Mouse (Mus musculus) left cerebral cortex, postnatal 25 days (tissue): ENCODE results near the gene Raver2. TPM values are rescaled to one million over a fixed set of nuclear protein-coding genes. Genes with fewer than 3 reads are reported as not detected.

Experiments used
- DNase-seq, 2 experiments: peaks; one replicate each; pipeline ENCODE4 v3.0.0; 2022; ENCODE audit warnings: low spot score in 2 of 2, mixed read lengths in 1 of 2
- intact Hi-C: fragments of 180-260 bp; cut with DNase I; formaldehyde crosslinking; loops from one replicate; pipeline ENCODE4 v1.15.1; 2025
- total RNA-seq, 2 experiments: library from RNA; stranded (reverse); gene quantifications; 2 replicates each; pipeline ENCODE4 v1.2.3; 2021

Gene Raver2
- total RNA-seq, 2 experiments from 2014 or later: 19.5 to 21.9 TPM

DNA sequence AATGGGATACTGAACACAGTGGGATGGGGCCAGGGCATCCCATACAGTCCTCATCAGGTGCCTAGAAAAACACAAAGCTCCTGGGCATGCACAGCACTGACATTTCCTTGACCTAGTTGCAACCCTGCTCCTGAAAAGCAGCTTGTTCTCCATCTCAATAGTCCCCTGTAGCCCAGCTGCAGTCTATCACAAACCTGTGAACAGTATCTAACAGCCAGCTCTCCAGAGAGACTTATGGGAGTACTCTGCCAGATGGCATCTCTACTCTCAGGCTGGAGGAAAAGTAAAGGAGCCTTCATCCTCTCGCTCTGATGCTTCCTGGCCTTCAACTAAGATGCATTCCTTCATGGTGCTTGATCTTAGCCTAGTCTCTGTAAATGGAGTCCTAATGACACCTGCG, 95.9 kb downstream of the Raver2 start:
- DNase-seq: peak in 1 of 2 experiments; percentile 56
- intact Hi-C loops: loop anchor here (2.0 to 5.0 kb wide), 3 partner anchors 100 to 203 kb away; partner anchors contain the start of gene Jak1

DNA sequence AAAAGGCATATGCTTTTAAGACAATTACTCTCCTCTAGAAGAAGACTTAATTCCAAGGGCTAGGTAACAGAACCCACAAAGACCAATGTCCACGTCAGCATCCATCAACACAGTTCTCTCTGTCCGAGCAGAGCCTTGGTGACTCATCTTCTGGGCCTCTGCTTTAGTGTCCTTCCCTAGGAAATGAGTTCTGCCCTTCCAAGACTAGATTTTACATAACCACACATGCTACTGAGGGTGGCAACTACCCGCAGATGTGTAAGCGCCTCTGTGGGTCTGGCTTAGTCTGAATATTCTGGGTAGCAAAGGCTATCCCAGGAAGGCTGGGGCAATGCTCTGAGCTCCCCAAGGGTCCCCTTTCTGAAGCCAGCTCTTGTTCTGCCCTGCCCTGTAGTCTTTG, 97.0 kb downstream of the Raver2 start:
- intact Hi-C loops: loop anchor here (2.0 to 5.0 kb wide), 3 partner anchors 99 to 202 kb away; partner anchors contain the start of gene Jak1
- no peak for DNase-seq

GRCm38 (mm10) chr4:101167777-101168176, 99.0 kb downstream of the Raver2 start:
- intact Hi-C loops: loop anchor here (5.0 kb wide), 2 partner anchors 155 to 200 kb away; no protein-coding TSS in a partner anchor
- no peak for DNase-seq

- peak in 1 of 2 experiments; percentile 57 for DNase-seq
- intact Hi-C loops: loop anchor here (5.0 kb wide), 2 partner anchors 154 to 199 kb away; no protein-coding TSS in a partner anchor
Observed at GRCm38 (mm10) chr4:101168189-101168778, 99.5 kb downstream of the Raver2 start.

DNA sequence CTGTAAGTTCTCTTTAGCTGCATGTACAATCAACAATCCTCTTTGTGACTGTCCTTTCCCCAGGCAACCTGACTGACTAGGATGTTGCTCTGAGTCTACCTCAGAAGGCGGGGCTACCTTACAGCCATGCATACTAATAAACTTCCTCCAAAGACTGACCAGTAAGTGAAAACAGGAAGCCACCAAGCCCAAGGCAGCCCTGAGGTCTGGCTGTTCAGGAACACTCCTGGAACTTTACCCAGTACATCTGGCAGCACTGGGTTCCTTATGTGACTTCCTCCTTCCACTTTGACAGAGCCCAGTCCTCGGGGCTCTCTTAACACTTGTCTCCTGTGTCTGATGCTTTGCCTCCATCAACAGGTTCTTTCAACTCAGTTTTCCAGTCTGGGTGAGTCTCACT, 104.0 kb downstream of the Raver2 start:
- no peak for DNase-seq
- intact Hi-C loops: no loop called here

DNA sequence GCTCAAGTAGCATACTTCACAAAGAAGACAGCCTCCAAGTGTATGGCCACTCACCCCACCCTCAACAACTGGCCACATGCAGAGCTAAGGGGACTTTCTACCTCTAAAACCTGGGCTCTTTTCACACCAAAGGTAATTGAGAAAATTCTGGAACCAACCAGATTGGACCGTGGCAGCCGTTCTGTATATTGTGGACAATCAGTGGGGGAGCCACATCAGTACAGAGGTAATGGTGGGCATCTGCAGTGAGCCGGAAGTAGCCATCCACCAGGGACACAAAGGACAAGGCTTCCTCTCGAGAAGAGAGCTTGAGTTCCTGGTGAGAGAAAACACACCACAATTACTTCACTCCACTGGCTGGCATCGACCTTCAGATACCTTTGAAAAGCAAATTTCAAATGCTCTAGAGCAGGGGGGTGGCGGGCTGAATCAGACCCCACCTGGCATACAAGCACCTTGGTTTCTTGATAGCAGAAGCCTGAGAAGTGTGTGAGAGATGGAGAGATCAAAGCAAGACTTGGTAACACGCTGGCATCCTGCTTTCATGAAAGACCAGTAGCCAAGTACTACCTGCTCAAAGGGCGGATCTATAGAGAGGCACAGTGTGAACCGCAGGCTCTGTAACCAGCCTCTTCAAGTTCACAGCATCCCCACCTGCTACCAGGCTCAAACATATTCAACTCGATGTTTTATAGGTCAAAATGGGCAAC, 106.3 kb downstream of the Raver2 start:
- DNase-seq: no peak
- intact Hi-C loops: no loop called here

- no peak for DNase-seq
- intact Hi-C loops: no loop called here
Observed at GRCm38 (mm10) chr4:101176123-101176522, 107.3 kb downstream of the Raver2 start.

DNA sequence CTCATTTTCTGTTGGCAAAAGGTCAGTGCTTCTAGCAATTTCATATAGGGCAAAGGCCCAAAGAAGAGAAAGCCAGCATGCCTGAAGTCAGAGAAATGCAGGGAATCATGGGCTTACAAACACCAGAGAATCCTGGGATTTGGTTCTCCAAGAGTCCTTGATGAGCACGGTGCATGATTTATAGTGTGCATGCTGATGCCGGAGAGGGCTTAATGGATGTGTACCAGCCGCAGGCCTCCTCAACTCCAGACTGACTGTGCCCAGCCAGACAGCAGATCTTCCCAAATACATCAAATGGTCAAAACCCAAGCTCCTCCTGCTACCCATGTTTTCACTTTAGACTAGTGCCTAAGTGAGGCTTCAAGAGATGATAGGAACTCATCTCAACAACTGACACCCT, 109.0 kb downstream of the Raver2 start:
- intact Hi-C loops: no loop called here
- no peak for DNase-seq

- intact Hi-C loops: no loop called here
- DNase-seq: no peak
Observed at GRCm38 (mm10) chr4:101179076-101179475, 110.3 kb downstream of the Raver2 start.

DNA sequence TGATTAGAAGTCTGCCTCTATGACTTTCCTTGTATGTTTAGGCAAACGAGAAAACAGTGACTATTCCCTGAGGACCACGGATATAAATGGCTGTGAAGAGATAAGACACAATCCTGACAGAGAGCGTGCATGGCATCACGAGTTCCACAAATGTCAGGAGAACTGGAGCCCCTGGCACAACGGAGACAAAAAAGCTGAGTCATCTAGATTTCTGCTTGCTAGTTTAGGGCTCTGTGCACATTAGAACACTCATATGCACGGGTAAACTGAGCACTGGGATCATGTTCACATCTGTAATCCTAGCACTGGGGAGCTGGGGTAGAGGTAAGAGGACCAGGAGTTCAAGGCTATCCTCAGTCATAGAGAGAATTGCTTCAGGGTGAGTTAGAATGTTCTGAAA, 111.1 kb downstream of the Raver2 start:
- intact Hi-C loops: no loop called here
- DNase-seq: no peak

DNA sequence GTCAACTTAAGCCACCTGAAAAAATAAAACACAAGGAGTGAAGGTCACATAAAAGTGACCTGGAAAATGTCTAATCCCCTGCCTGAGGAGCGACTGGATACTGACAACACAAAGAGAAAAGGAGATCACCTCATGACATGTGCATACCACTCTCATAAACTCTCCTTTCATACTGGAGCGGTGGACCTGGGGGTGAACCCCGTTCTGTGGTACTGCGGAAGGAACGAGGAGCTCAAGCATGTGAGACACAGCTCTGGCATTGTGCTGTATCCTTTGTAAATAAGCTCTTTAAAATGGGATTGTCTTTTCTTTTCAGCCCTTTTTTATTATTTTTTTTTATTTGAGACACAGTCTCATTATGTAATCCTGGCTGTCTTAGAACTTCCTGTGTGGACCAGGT, 111.9 kb downstream of the Raver2 start:
- DNase-seq: no peak
- intact Hi-C loops: no loop called here

DNA sequence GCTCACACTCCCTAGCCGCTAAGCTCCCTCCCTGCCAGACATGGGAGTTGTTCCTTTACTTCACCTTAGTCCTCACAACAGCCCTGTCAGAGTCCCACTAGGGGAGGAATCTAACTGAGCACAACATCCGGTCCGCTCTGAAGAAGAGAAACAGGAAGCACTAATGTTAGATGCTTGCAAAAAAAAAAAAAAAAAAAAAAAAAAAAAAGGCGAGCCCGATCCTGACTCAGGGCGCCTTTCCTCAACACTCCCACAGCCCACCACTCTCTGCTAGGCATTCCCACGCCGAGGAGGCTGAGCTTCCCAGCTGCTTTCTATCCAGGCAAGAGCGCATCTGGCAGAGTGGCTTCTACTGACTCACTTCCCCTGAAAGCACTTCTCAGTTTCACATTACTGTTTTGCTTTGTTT, 113.8 kb downstream of the Raver2 start:
- intact Hi-C loops: no loop called here
- peak in 1 of 2 experiments; percentile 67 for DNase-seq

- DNase-seq: no peak
- intact Hi-C loops: no loop called here
Observed at GRCm38 (mm10) chr4:101185216-101185615, 116.4 kb downstream of the Raver2 start.

DNA sequence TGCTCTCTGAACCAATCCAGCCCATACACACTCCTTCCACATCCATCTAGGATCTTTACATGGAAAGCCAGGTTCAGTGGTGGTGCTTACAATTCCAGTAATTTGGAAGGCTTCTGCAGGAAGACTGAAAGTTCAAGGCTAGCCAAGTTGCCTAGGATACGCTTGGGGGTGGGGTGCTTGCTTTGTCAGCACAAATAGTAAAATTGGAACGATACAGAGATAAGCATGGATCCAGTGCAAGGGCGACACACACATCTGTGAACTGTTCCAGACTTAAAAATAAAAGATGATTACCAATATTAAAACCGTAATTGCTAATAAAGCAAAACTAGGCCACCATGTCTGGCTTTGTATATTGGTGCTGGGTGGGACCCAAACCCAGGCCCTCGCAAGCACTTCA, 117.8 kb downstream of the Raver2 start:
- intact Hi-C loops: no loop called here
- DNase-seq: no peak

DNA sequence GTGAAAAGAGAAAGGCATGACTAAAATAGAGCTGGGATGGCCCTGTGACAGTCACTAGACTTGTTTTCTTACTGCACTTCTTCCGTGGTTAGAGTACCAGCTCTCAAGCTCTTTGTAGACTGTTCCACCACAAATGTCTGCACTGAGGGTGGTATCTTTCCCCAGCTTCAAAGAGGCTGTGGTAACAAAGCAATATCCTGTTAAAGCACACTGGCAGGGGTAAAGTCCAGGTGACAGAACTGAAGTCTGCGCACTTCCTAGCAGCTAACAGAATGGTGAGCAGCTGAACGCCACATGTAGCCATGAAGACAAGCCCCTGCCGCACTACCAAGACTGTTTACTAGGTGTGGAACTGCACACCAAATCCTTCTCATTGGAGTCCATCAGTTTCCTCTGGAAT, 118.6 kb downstream of the Raver2 start:
- intact Hi-C loops: no loop called here
- DNase-seq: no peak

- intact Hi-C loops: no loop called here
- no peak for DNase-seq
Observed at GRCm38 (mm10) chr4:101192241-101192976, 123.6 kb downstream of the Raver2 start.

- DNase-seq: no peak
- intact Hi-C loops: no loop called here
Observed at GRCm38 (mm10) chr4:101194170-101194569, 125.4 kb downstream of the Raver2 start.

GRCm38 (mm10) chr4:101196407-101196806, 127.6 kb downstream of the Raver2 start:
- DNase-seq: no peak
- intact Hi-C loops: loop anchor here (5.0 kb wide), 1 partner anchor 66 kb away; no protein-coding TSS in a partner anchor

GRCm38 (mm10) chr4:101197421-101198170, 128.8 kb downstream of the Raver2 start:
- DNase-seq: peak in 1 of 2 experiments; percentile 18
- intact Hi-C loops: loop anchor here (5.0 kb wide), 1 partner anchor 65 kb away; no protein-coding TSS in a partner anchor

GRCm38 (mm10) chr4:101198333-101198732, 129.6 kb downstream of the Raver2 start:
- DNase-seq: peak; percentile 45 to 59
- intact Hi-C loops: loop anchor here (5.0 kb wide), 1 partner anchor 64 kb away; no protein-coding TSS in a partner anchor
